Mouse (Mus musculus) C2C12 (cell line): Measurements from ENCODE around the gene Plxnd1. TPM values are rescaled to one million over a fixed set of nuclear protein-coding genes. Genes with fewer than 3 reads are reported as not detected.

Experiments
- H3K27me3 ChIP-seq: one replicate; pipeline ENCODE4 v1.6.1; 2011; ENCODE audit not compliant: control insufficient read depth, insufficient read depth, insufficient read length
- H3K36me3 ChIP-seq: one replicate; pipeline ENCODE4 v1.6.1; 2011; ENCODE audit not compliant: control insufficient read depth, insufficient read depth
- H3K4me3 ChIP-seq: one replicate; pipeline ENCODE4 v1.5.1; 2011; ENCODE audit warnings: mild to moderate bottlenecking, control low read depth; ENCODE audit not compliant: poor library complexity, insufficient read depth, severe bottlenecking
- H3K79me2 ChIP-seq: one replicate; pipeline ENCODE4 v1.6.1; 2011; ENCODE audit not compliant: control insufficient read depth, insufficient read depth
- H3K79me3 ChIP-seq: one replicate; pipeline ENCODE4 v1.6.1; 2011; ENCODE audit warnings: low read depth, control low read depth
- H3ac ChIP-seq: one replicate; pipeline ENCODE3; 2011; ENCODE audit warnings: low read depth; ENCODE audit not compliant: control insufficient read depth, insufficient read length
- CEBPB ChIP-seq: IDR thresholded peaks from one replicate; pipeline ENCODE4 v1.6.1; 2011; ENCODE audit warnings: low read depth, mild to moderate bottlenecking, control low read depth, moderate library complexity
- CTCF ChIP-seq: IDR thresholded peaks from one replicate; pipeline ENCODE4 v1.5.1; 2011; ENCODE audit not compliant: control insufficient read depth, insufficient read depth, insufficient read length
- FOSL1 ChIP-seq: IDR thresholded peaks from one replicate; pipeline ENCODE4 v1.8.0; 2011; ENCODE audit warnings: mild to moderate bottlenecking, low read length; ENCODE audit not compliant: poor library complexity, insufficient read depth, severe bottlenecking
- MAX ChIP-seq: IDR thresholded peaks from one replicate; pipeline ENCODE4 v1.6.1; 2011; ENCODE audit warnings: mild to moderate bottlenecking, control low read depth
- MYOD1 ChIP-seq: IDR thresholded peaks from one replicate; pipeline ENCODE4 v1.6.1; 2011; ENCODE audit warnings: low read depth; ENCODE audit not compliant: control insufficient read depth, insufficient read length
- MYOG ChIP-seq: IDR thresholded peaks from one replicate; pipeline ENCODE4 v1.6.1; 2011; ENCODE audit not compliant: control insufficient read depth, insufficient read length; ENCODE audit errors: extremely low read depth
- USF1 ChIP-seq: IDR thresholded peaks from one replicate; pipeline ENCODE4 v1.6.1; 2011; ENCODE audit warnings: low read depth, mild to moderate bottlenecking, control low read depth, moderate library complexity
- polyA plus RNA-seq: library from polyadenylated mRNA; unstranded; fragments of >200 nt; fragmentation: generic; extraction: Trizol; gene quantifications from one replicate; pipeline ENCODE4 v1.2.1, GENCODE M21; 2012; ENCODE audit warnings: missing spikeins

Gene Plxnd1
- polyA plus RNA-seq, 1 experiment = 14.8 TPM

DNA sequence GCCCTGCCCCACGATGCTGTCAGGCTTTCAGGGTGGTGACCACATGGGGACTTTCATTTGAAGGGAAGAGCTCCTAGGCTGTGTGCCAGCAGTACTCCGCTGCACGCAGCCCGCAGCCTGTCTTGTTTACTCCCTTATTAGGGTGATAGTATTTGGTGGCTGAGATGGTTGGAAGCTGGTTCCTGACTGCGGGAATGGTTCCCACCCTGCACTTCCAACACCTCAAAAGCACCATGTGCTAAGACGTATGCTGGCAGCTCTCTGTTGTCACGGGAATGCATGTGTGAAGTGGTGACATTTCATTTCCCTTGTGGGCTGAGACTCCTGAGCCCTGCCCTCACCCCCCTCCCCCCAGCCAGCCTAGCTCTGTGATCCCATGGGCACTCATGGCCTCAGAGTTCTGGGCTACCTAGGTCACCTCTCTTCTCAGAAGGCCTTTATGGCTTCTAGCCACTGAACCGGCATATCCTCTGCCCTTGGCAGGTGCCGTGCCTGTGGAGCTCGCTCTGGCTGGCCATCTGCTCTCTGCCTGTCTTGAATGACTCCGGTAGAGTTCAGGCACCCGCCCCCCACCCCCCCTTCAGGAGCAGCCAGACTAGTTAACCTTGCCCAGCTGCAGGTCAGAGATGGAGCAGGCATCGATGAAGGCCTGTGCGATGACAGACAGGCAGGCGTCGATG lies 37.7 kb downstream of the Plxnd1 start:
- Histone ChIP-seq H3K79me3 (no peaks in the 10 kb centered on the region), H3K4me3 (no peak overlapping the region)
- TF ChIP-seq MYOD1 = no peak
- no peak for TF ChIP-seq MAX
- no peak for TF ChIP-seq FOSL1
- TF ChIP-seq CTCF = no peak

DNA sequence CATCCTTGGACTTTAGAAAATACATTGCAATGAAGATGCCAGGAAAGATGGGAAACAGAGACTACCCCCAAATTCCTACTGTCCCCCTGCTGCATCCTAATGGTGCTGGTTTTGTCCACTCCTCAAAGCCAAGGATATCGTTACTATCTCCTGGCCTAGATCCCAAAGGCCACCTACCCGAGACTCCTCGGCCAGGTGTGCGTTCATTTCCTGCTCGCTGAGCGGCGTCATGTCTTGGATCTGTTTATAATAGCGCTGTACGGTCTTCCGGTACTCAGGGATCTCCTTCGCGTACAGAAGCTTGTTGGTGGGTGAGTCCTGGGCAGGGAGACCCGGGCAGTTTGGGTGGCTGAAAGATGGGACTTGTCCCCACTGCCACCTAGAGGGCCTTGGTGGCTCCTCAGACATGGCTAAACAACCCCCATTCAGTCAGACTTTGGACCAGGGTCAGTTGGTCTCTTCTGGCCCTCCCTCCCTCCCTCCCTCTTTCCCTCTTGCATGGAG lies 38.3 kb downstream of the Plxnd1 start:
- peaks cover 13% of the 10 kb centered on the region for H3K36me3 ChIP-seq
- H3K27me3 ChIP-seq = no peaks in the 10 kb centered on the region
- TF ChIP-seq USF1 (no peak), CTCF (no peak), FOSL1 (no peak), MAX (no peak), MYOG (no peak), MYOD1 (no peak), CEBPB (no peak)
- no peaks in the 10 kb centered on the region for H3K79me3 ChIP-seq
- H3ac ChIP-seq = no peak overlapping the region
- no peaks in the 10 kb centered on the region for H3K79me2 ChIP-seq
- H3K4me3 ChIP-seq = no peak overlapping the region

More for the DNA sequence above, 37.7 kb downstream of the Plxnd1 start:
- Histone ChIP-seq H3K27me3 (no peaks in the 10 kb centered on the region), H3K36me3 (peaks cover 13% of the 10 kb centered on the region), H3ac (no peak overlapping the region), H3K79me2 (no peaks in the 10 kb centered on the region)

GRCm38 (mm10) chr6:115955664-115956063 lies 39.1 kb downstream of the Plxnd1 start:
- no peaks in the 10 kb centered on the region for H3K27me3 ChIP-seq
- peaks cover 13% of the 10 kb centered on the region for H3K36me3 ChIP-seq
- H3K4me3 ChIP-seq = no peak overlapping the region
- TF ChIP-seq MAX (no peak), MYOD1 (peak; percentile 36)
- no peak overlapping the region for H3ac ChIP-seq
- no peaks in the 10 kb centered on the region for H3K79me3 ChIP-seq
- no peaks in the 10 kb centered on the region for H3K79me2 ChIP-seq

GRCm38 (mm10) chr6:115955169-115955568 lies 39.6 kb downstream of the Plxnd1 start:
- no peak overlapping the region for H3K4me3 ChIP-seq
- no peak for TF ChIP-seq MAX
- TF ChIP-seq MYOD1 = no peak
- H3K79me2 ChIP-seq = no peaks in the 10 kb centered on the region

DNA sequence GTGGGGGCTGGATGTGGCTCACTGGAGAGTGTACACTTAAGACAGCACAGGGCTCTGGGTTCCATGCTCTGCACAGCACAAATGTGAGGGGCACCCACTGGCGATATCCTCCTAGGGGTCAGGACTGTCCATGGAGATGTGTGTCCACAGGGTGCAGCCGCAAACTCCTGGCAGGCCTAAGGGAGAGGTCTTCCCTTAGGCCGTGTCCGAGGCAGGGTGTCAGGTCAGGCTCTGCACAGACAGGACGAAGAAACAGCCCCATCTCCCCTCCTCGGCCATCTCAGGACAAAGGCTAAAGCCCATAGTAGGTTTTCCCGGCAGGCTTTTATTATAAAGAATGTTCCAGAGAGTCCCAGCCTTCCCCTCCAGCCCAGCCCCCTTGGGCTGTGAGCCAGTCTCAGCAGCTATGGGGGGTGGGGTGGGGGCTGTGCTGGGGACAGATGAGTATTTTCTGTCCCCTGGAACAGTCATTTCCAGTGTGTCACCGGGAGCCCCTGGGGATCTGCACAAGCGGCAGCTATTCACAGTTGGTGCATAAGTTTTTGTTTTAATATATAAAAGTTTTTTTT lies 40.2 kb downstream of the Plxnd1 start:
- Histone ChIP-seq H3K79me3 (no peaks in the 10 kb centered on the region), H3ac (no peak overlapping the region), H3K36me3 (peaks cover 13% of the 10 kb centered on the region), H3K4me3 (no peak overlapping the region), H3K27me3 (no peaks in the 10 kb centered on the region), H3K79me2 (no peaks in the 10 kb centered on the region)
- TF ChIP-seq CEBPB (no peak), CTCF (no peak), FOSL1 (no peak), MAX (no peak), MYOG (no peak), MYOD1 (no peak), USF1 (no peak)

More at GRCm38 (mm10) chr6:115955169-115955568, 39.6 kb downstream of the Plxnd1 start:
- H3K36me3 ChIP-seq = peaks cover 13% of the 10 kb centered on the region
- H3K27me3 ChIP-seq = no peaks in the 10 kb centered on the region
- H3K79me3 ChIP-seq = no peaks in the 10 kb centered on the region
- no peak overlapping the region for H3ac ChIP-seq

GRCm38 (mm10) chr6:115946389-115946788 lies 48.4 kb downstream of the Plxnd1 start:
- Histone ChIP-seq H3ac (no peak overlapping the region), H3K4me3 (no peak overlapping the region), H3K79me3 (no peaks in the 10 kb centered on the region), H3K79me2 (no peaks in the 10 kb centered on the region), H3K36me3 (no peaks in the 10 kb centered on the region), H3K27me3 (no peaks in the 10 kb centered on the region)
- TF ChIP-seq MYOD1 = no peak
- TF ChIP-seq CEBPB = no peak
- TF ChIP-seq USF1 = no peak
- TF ChIP-seq MAX = no peak
- no peak for TF ChIP-seq FOSL1
- no peak for TF ChIP-seq CTCF
- TF ChIP-seq MYOG = no peak
